Mouse (Mus musculus) forebrain, embryonic 15.5 days (tissue): Measurements from ENCODE around the gene Btbd10. TPM values are rescaled to one million over a fixed set of nuclear protein-coding genes. Genes with fewer than 3 reads are reported as not detected.

Experiments
- ATAC-seq: fragments of 200-750 bp; cut with Nextera tagmentation; replicated peaks from 2 replicates; pipeline ENCODE4 v1.8.0; 2017; ENCODE audit warnings: mild to moderate bottlenecking, moderate TSS enrichment, moderate library complexity
- H3K27ac ChIP-seq: fragments of 300-500 bp; sonication (generic); replicated peaks from 2 replicates; pipeline ENCODE4 v1.5.1; 2015; ENCODE audit warnings: mild to moderate bottlenecking, inconsistent platforms
- H3K27me3 ChIP-seq: fragments of 300-500 bp; sonication (generic); 2 replicates; pipeline ENCODE4 v1.6.1; 2015; ENCODE audit warnings: inconsistent platforms
- H3K36me3 ChIP-seq: fragments of 300-500 bp; sonication (generic); 2 replicates; pipeline ENCODE4 v1.6.1; 2015; ENCODE audit warnings: mild to moderate bottlenecking, inconsistent platforms
- H3K4me1 ChIP-seq: fragments of 300-500 bp; sonication (generic); 2 replicates; pipeline ENCODE4 v1.6.1; 2015; ENCODE audit warnings: inconsistent platforms
- H3K4me2 ChIP-seq: fragments of 300-500 bp; sonication (generic); replicated peaks from 2 replicates; pipeline ENCODE4 v1.6.1; 2015; ENCODE audit warnings: mild to moderate bottlenecking, inconsistent platforms
- H3K4me3 ChIP-seq: fragments of 300-500 bp; sonication (generic); 2 replicates; pipeline ENCODE4 v1.5.1; 2015; ENCODE audit warnings: mild to moderate bottlenecking, inconsistent platforms
- H3K9ac ChIP-seq: fragments of 300-500 bp; sonication (generic); replicated peaks from 2 replicates; pipeline ENCODE4 v1.6.1; 2015; ENCODE audit warnings: mild to moderate bottlenecking, inconsistent platforms
- H3K9me3 ChIP-seq: fragments of 300-500 bp; sonication (generic); 2 replicates; pipeline ENCODE4 v1.6.1; 2016; ENCODE audit warnings: inconsistent platforms
- WGBS: fragments of 180-500 bp; shearing (Covaris S2); methylation state at CpG from one replicate; pipeline ENCODE4 v1.1.7; 2015; ENCODE audit warnings: mixed read lengths; 5-methylcytosine and 5-hydroxymethylcytosine counted together
- polyA plus RNA-seq: library from polyadenylated mRNA; unstranded; fragments of >200 nt; fragmentation: Nextera tagmentation; extraction: Ambion mirVana; gene quantifications from 2 replicates; pipeline ENCODE4 v1.2.1, GENCODE M21; 2015

Gene Btbd10
- polyA plus RNA-seq, 1 experiment from 2014 or later: 69.6 TPM

DNA sequence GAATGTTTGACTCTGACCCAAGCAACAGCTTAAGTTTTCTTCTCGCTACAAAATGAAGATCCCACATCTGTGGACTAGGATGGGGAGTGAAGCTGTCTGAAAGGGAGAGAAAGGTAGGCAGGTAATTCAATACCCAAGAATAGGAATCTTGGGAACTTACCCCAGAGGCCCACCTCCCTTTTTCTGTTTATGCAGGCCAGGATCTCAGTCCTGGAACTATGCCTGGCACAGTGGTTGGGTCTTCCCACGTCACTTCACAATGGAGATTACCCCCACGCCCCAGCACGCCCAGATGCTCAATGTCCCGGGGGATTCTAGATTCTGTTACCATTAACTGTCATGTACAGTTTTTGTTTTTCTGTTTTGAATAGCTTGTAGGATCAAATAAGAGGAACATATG is 77.5 kb downstream of the Btbd10 start:
- Histone ChIP-seq H3K4me1 (peaks cover 6% of the 10 kb centered on the region), H3K4me3 (no peak overlapping the region), H3K36me3 (peaks cover 3% of the 10 kb centered on the region; the same call in 1 of the 2 replicates), H3K9me3 (no peaks in the 10 kb centered on the region), H3K4me2 (no peak overlapping the region), H3K27me3 (no peaks in the 10 kb centered on the region), H3K27ac (no peak overlapping the region), H3K9ac (no peak overlapping the region)
- WGBS: 76% methylated on average over 5 of the region's 5 CpGs
- no peak for ATAC-seq

DNA sequence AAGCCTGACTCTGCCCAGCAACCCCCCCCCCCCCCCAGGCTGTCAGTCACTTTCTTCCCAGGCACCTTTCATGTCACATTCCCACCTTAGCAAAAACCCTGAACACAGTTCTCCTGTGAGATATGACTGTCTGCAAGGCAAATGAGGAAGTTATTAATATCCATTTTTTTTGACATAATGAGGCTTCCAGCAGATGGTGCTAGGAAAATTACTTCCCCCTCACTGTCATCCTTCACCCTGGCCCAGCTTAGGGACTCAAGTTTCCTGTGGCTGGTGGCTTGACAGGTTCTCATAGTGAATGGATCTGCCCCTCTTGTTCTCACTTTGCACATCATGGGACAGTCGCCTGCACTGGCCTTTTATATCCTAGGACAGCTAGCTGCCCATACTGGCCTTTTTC is 80.0 kb downstream of the Btbd10 start:
- ATAC-seq: no peak
- Histone ChIP-seq H3K9me3 (no peaks in the 10 kb centered on the region), H3K27me3 (no peaks in the 10 kb centered on the region), H3K9ac (no peak overlapping the region), H3K4me2 (no peak overlapping the region), H3K36me3 (peaks cover 3% of the 10 kb centered on the region; the same call in 1 of the 2 replicates), H3K4me1 (no peaks in the 10 kb centered on the region), H3K4me3 (no peak overlapping the region), H3K27ac (no peak overlapping the region)
- WGBS: 95% methylated on average over 1 of the region's 1 CpGs

DNA sequence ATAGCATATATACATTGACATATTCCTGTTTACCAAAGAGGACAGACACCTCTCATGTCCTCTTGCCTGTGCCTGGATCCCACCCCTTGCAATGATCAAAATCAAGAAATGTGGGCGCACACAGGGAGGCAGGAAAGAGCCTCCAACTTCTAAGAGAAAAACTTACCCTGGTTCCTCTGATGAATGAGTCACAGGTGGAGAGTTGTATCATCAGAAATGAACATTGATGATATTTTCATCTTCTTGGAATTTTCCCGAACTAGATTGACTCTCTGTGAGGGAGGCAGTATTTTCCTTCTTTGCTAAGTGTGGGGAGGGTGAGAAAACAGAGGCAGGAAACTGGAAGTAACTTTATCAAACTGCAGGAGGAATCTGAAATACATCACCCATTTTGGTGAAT is 83.8 kb downstream of the Btbd10 start:
- no peak overlapping the region for H3K9ac ChIP-seq
- H3K27me3 ChIP-seq: no peaks in the 10 kb centered on the region
- no peaks in the 10 kb centered on the region for H3K4me1 ChIP-seq
- no peak overlapping the region for H3K4me2 ChIP-seq
- peaks cover 12% of the 10 kb centered on the region; the same call in 1 of the 2 replicates for H3K36me3 ChIP-seq
- 94% methylated on average over 2 of the region's 2 CpGs for WGBS
- no peak overlapping the region for H3K27ac ChIP-seq
- ATAC-seq: no peak
- no peaks in the 10 kb centered on the region for H3K9me3 ChIP-seq
- H3K4me3 ChIP-seq: no peak overlapping the region

DNA sequence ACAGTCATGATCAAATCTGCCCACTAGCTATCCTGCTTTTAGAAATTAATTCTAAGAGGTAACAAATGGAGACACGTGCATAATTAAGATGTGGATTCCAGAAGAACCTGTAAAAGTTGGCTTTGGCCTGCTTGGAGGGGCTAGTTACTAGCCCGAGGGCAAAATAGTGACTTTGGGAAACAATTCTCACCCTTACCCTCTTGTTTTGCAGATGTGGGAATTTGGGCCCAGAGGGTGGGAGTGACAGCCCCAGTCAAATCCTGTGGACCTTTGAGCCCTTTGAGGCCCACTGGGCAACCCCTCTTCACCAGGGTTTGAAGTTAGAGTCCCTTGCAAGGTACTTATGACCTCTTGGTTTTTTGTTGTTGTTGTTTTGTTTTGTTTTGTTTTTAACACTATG is 89.9 kb downstream of the Btbd10 start:
- no peaks in the 10 kb centered on the region for H3K27me3 ChIP-seq
- H3K4me2 ChIP-seq: no peak overlapping the region
- H3K9me3 ChIP-seq: no peaks in the 10 kb centered on the region
- H3K27ac ChIP-seq: no peak overlapping the region
- 90% methylated on average over 2 of the region's 2 CpGs for WGBS
- ATAC-seq: no peak
- peaks cover 8% of the 10 kb centered on the region; the same call in 1 of the 2 replicates for H3K36me3 ChIP-seq
- H3K9ac ChIP-seq: no peak overlapping the region
- no peaks in the 10 kb centered on the region for H3K4me1 ChIP-seq
- H3K4me3 ChIP-seq: no peak overlapping the region

DNA sequence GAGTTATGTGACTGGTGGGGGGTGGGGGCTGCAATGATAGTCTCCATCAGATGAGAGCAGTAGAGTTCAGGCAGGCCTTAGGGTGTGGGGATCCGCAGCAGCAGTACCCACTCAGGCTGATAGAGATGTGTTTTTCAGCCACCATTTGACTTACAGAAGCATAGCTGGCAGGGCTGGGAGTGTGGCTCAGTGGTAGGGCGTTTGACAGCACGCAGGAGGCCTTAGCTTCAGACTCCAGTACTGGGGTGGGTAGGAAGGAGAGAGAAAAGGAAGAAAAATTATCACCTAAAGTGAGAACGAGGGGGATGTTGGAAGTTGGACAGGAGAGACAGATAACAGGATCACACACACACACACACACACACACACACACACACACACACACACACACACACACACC is 90.7 kb downstream of the Btbd10 start:
- Histone ChIP-seq H3K4me2 (no peak overlapping the region), H3K4me1 (no peaks in the 10 kb centered on the region), H3K4me3 (no peak overlapping the region), H3K9me3 (no peaks in the 10 kb centered on the region), H3K27ac (no peak overlapping the region), H3K27me3 (no peaks in the 10 kb centered on the region), H3K9ac (no peak overlapping the region), H3K36me3 (peaks cover 5% of the 10 kb centered on the region; the same call in 1 of the 2 replicates)
- 82% methylated on average over 4 of the region's 4 CpGs for WGBS
- no peak for ATAC-seq

DNA sequence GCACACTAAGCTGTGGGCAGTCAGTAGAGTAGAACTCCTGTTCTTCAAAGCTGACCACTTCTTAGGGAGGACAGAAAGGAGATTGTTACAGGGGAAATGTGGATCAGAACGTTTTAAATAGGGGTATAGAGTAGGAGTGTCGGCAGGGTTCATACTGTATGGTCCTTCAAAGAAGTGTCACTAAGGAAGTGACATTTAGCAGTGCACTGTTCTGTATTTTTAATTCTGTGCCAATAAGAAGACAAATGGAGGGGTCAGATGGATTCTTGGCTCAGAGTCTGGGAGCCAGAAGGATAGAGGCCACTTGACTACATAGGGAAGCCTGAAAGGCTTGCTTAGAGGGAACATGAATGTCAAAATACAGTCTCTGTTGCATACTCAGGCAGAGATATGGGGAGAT is 91.9 kb downstream of the Btbd10 start:
- H3K27me3 ChIP-seq: no peaks in the 10 kb centered on the region
- H3K27ac ChIP-seq: no peak overlapping the region
- ATAC-seq: no peak
- H3K4me2 ChIP-seq: no peak overlapping the region
- H3K4me1 ChIP-seq: no peaks in the 10 kb centered on the region
- no peaks in the 10 kb centered on the region for H3K9me3 ChIP-seq
- H3K4me3 ChIP-seq: no peak overlapping the region
- 59% methylated on average over 2 of the region's 2 CpGs for WGBS
- no peaks in the 10 kb centered on the region for H3K36me3 ChIP-seq
- no peak overlapping the region for H3K9ac ChIP-seq

DNA sequence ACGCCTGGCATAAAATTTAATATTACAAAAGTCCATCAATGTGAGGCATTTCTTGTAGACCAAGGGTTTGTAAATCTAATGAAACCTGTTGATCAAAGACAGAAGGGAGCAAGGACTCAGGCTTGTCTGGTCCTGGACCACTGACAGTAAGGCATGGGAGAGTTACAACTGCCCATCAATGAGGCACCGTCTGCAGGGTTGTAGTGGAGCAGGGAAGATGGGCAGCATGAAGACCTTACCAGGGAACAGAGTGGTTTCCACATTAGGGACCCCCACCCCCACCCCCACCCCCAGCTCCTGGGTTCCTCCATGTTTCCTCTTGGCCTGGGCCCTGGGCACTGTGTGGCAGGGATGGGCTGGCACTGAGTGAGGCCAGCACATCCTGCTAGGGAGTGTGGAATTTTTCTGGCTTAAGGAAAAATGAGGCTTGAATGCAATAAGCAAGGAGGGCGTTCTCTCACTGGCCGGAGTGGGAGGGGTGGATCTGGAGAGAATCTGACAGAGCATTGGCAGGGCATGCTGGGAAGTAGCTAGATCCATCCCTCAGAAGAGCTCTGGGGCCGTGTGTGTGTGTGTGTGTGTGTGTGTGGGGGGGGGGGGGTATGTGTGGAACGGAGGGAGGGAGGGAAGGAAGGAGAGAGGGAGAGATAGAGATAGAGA is 96.7 kb downstream of the Btbd10 start:
- 75% methylated on average over 5 of the region's 6 CpGs for WGBS
- no peak overlapping the region for H3K4me2 ChIP-seq
- no peaks in the 10 kb centered on the region for H3K9me3 ChIP-seq
- H3K9ac ChIP-seq: no peak overlapping the region
- ATAC-seq: no peak
- peaks cover 7% of the 10 kb centered on the region for H3K4me1 ChIP-seq
- no peaks in the 10 kb centered on the region for H3K27me3 ChIP-seq
- no peaks in the 10 kb centered on the region for H3K36me3 ChIP-seq
- H3K4me3 ChIP-seq: no peak overlapping the region
- no peak overlapping the region for H3K27ac ChIP-seq

DNA sequence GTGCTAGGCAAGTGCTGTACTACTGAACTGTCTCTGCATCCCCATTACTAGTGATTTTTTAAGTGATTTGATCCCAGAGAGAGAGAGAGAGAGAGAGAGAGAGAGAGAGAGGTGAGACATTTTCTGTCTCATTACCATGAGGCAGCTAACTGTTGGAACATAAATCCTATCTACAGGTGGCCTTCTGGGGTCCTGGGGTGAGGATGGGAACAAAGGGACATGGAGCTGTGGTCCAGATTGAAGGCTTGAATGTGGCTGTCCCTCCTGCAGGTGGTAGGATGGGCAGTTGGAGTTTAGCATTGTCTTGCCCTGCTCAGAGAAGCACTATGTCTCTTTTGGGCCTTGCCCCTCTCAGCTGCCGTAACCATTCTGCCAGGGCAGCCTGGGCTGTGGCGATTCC is 98.2 kb downstream of the Btbd10 start:
- WGBS: 86% methylated on average over 2 of the region's 2 CpGs
- ATAC-seq: no peak
- Histone ChIP-seq H3K9me3 (no peaks in the 10 kb centered on the region), H3K36me3 (no peaks in the 10 kb centered on the region), H3K9ac (no peak overlapping the region), H3K4me1 (peaks cover 7% of the 10 kb centered on the region), H3K4me2 (no peak overlapping the region), H3K27me3 (no peaks in the 10 kb centered on the region), H3K4me3 (no peak overlapping the region), H3K27ac (no peak overlapping the region)

DNA sequence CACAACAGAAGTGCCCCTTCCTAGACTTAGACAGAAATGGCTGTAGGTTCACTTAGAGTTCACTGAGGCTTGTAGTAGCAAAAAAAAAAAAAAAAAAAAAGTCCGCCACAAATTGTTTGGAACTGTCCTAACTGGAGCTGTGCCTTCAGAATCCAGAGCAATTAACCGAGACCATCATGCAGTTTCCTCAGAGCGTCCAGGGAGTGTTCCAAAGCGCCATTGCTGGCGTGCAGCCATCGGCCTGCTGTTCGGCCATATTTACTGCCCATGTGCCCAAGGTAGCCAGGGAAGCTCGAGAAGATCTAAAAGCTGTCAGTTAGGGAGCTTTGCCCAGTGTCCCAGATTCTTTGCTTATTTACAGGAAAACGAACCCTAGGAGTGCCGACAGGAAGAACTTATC is 98.6 kb downstream of the Btbd10 start:
- Histone ChIP-seq H3K4me2 (no peak overlapping the region), H3K9ac (no peak overlapping the region), H3K27me3 (no peaks in the 10 kb centered on the region), H3K9me3 (no peaks in the 10 kb centered on the region), H3K4me1 (peaks cover 7% of the 10 kb centered on the region), H3K4me3 (no peak overlapping the region), H3K27ac (no peak overlapping the region), H3K36me3 (no peaks in the 10 kb centered on the region)
- 57% methylated on average over 10 of the region's 10 CpGs for WGBS
- ATAC-seq: no peak

DNA sequence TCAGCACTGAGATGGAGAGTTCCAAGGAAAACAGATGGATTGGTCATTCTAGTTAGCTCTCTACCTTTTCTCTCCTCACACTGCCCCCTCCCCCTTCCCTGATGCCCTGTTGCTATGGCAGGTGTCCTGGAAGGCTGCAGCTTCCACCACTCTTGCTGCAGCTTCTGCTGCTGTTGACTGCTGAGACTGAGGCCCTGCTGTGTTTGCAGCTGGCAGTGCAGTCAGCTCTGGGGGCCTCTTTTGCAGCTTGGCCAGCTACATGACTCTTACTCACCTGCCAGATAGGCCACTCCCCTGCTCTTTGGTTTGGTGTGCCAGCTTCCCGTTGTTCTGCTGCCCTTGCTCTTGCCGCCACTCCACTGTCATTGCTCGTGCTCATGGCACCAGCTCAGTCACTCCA is 99.3 kb downstream of the Btbd10 start:
- no peaks in the 10 kb centered on the region for H3K36me3 ChIP-seq
- peaks cover 7% of the 10 kb centered on the region for H3K4me1 ChIP-seq
- no peak overlapping the region for H3K9ac ChIP-seq
- H3K27ac ChIP-seq: no peak overlapping the region; the same call in 1 of the 2 replicates
- H3K4me3 ChIP-seq: no peak overlapping the region
- H3K4me2 ChIP-seq: no peak overlapping the region
- H3K9me3 ChIP-seq: no peaks in the 10 kb centered on the region
- H3K27me3 ChIP-seq: no peaks in the 10 kb centered on the region
- 46% methylated on average over 3 of the region's 3 CpGs for WGBS
- no peak for ATAC-seq

DNA sequence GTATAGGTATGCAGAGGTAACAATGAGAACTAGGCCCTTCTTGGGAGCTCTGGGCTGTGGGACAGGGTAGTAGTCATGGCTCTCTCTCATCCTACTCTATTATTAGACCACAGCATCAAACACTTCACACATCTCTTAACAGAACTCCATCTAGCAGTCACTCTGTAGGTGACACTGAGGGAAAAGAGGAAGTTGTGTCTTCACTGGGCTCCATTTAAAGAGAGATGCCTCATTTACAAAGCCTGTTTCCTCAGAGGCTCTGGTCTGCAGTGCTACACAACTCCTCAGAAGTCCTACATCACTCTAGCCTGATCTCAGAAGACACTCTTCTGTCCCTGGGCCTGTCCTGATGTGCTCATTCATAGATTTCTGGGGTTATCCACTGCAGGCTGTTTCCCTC is 100.1 kb downstream of the Btbd10 start:
- Histone ChIP-seq H3K9me3 (no peaks in the 10 kb centered on the region), H3K9ac (no peak overlapping the region), H3K4me2 (no peak overlapping the region), H3K4me1 (peaks cover 7% of the 10 kb centered on the region), H3K27ac (no peak overlapping the region), H3K4me3 (no peak overlapping the region), H3K27me3 (no peaks in the 10 kb centered on the region), H3K36me3 (no peaks in the 10 kb centered on the region)
- ATAC-seq: no peak

DNA sequence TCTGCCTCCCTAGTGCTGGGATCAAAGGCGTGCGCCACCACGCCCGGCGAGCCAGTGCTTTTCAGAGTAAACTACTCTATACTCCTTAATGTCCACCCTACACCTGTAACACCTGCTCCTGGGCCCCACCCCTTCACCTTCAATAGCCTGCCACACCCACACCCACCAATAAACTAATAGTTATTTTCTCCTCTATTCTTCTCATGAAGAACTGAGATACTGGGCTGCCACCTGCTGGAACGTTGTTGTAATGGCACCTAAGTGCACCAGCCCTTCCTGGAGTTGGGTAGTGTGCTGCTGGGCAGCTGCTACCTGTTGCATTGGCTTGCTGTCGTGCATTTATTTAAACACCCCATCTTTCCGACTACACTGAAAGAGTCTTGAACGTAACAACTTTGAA is 100.9 kb downstream of the Btbd10 start:
- Histone ChIP-seq H3K9me3 (no peaks in the 10 kb centered on the region), H3K4me3 (no peak overlapping the region), H3K36me3 (no peaks in the 10 kb centered on the region), H3K4me1 (peaks cover 7% of the 10 kb centered on the region), H3K27ac (no peak overlapping the region), H3K27me3 (no peaks in the 10 kb centered on the region), H3K4me2 (no peak overlapping the region), H3K9ac (no peak overlapping the region)
- WGBS: 81% methylated on average over 9 of the region's 9 CpGs
- no peak for ATAC-seq
